Mouse (Mus musculus): ENCODE data around the gene Ifna1.
"Not testable (repeated sequence)": the region's sequence is repeated elsewhere in the genome, so short reads cannot be mapped to it uniquely, and the experiment has no call there.

The Ifna1 gene

DNA sequence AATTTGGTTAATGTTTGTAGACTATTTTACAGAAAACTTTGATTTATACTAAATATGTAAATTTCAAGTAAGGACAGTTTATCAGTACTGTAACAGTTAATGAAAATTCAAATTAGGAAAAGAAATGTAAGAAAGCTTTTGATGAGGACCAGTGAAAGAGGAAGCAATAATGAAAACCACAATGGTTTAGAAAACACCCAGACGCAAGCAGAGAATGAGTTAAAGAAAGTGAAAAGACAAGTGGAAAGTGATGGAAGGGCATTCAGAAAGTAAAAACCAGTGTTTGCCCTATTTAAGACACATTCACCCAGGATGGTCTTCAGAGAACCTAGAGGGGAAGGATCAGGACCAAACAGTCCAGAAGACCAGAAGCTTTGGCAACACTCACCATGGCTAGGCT lies at the start of gene Ifna1:
Ifna1 (plus strand) TSS at position 390 of the 400 bp plus-strand sequence.
- DNase-seq (ENCODE audit: low read depth, low spot score): no peak

DNA sequence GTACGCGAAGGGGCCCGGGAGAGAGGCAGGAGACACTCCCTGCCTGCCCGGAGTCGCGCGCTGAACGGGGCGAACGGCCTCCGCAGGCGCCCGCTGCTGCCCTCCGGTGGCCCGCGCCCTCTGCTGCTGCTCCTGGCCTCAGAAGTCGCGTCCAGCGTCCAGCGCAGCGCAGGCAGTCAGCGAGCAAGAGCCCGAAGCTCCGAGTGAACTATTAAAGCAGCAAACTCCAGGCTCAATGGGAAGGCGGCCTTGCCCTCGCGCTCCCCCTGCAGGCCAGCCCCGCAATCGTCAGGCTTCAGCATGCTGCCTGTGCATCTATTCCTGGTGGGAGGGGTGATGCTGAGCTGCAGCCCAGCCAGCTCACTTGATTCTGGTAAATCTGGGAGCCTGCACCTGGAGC lies 46.9 kb upstream of the Ifna1 start, which contains the start of gene Gm13287:
Gm13287 (plus strand) TSS at position 301 of the 400 bp plus-strand sequence.
- not testable (repeated sequence) for DNase-seq (ENCODE audit: low read depth, low spot score)

DNA sequence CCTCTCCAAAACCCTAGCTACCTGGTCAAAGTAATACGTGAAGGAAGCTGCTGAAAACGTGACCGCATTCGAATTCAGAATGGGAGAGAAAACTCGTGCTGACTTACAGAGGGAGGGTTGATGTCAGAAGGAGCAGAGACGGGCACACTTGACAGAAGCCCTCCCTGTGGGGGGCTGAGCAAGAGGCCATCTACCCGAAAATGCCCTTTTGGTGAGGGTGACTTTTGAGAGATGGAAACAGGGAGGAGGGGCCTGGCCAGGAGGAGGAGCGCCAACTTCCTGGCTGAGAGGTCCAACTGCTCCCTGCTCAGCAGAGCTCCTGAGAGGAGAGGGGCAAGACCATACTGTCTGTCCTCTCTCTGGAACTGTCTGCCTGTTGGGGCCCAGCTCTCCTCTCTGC lies 44.7 kb upstream of the Ifna1 start, which contains the start of gene Gm13288:
Gm13288 (plus strand) TSS at position 301 of the 400 bp plus-strand sequence.
- not testable (repeated sequence) for DNase-seq (ENCODE audit: low read depth, low spot score)

DNA sequence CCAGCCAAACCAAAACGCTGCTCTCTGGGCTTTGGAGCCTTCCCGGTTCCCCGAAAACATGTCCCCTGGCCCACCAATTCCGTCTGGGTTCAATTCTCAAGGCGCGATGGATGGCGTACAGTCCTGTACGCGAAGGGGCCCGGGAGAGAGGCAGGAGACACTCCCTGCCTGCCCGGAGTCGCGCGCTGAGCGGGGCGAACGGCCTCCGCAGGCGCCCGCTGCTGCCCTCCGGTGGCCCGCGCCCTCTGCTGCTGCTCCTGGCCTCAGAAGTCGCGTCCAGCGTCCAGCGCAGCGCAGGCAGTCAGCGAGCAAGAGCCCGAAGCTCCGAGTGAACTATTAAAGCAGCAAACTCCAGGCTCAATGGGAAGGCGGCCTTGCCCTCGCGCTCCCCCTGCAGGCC lies 44.1 kb upstream of the Ifna1 start:
- not testable (repeated sequence) for DNase-seq (ENCODE audit: low read depth, low spot score)

DNA sequence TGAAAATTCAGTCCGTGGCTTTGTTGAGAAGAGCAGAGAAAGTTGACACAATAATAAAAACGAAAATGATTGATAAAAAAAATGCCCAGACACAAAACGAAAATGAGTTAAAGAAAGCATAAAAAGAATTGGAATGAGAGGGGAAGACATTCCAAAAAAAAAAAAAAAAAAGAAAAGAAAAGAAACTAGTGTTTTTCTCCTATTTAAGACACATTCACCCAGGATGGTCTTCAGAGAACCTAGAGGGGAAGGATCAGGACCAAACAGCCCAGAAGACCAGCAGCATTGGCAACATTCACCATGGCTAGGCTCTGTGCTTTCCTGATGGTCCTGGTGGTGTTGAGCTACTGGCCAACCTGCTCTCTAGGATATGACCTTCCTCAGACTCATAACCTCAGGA lies 34.0 kb upstream of the Ifna1 start, which contains the start of gene Ifna7:
Ifna7 (plus strand) TSS at position 301 of the 400 bp plus-strand sequence.
- no peak for DNase-seq (ENCODE audit: low read depth, low spot score)

DNA sequence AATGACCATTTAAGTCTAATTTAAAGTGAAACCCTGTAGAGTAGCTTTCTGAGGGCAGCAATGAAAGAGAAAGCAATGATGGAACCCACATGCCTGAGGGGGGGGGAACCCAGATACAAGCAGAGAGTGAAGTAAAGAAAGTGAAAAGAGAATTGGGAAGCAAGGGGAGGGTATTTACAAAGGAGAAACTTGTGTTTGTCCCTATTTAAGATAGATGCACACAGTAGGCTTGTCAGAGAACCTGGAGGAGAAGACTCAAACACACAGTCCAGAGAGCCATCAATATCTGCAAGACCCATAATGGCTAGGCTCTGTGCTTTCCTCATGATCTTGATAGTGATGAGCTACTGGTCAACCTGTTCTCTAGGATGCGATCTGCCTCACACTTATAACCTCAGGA lies 30.2 kb upstream of the Ifna1 start, which contains the start of gene Ifna11:
Ifna11 (plus strand) TSS at position 301 of the 400 bp plus-strand sequence.
- no peak for DNase-seq (ENCODE audit: low read depth, low spot score)

DNA sequence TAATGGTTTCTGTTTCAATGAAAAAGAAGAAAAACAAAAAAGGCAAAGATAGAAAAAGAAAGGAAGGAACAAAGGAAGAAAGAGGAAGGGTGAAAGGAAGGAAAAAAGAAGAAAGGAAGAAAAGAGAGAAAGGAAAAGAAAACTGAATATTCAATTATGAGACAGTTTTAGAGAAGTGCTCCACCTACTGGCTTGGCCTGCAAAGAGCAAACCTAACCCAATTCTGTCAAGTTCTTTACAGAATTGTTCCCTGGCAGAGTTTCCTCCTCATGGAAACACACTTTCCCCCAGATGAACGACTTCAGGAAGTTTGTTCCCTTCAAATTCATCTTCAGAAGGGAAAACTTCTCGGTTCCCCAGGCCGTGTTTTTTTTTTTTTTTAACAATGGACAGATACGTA lies 26.9 kb upstream of the Ifna1 start:
- no peak for DNase-seq (ENCODE audit: low read depth, low spot score)

DNA sequence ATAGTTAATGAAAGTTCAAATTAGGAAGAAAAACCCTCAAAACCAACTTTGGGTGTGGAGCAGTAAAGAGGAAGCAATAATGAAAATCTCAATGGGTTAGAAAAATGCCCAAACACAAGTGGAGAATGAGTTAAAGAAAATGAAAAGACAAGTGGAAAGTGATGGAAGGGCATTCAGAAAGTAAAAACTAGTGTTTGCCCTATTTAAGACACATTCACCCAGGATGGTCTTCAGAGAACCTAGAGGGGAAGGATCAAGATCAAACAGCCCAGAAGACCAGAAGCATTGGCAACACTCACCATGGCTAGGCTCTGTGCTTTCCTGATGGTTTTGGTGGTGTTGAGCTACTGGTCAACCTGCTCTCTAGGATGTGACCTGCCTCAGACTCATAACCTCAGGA lies 22.8 kb upstream of the Ifna1 start, which contains the start of gene Ifna6:
Ifna6 (plus strand) TSS at position 301 of the 400 bp plus-strand sequence.
- not testable (repeated sequence) for DNase-seq (ENCODE audit: low read depth, low spot score)

DNA sequence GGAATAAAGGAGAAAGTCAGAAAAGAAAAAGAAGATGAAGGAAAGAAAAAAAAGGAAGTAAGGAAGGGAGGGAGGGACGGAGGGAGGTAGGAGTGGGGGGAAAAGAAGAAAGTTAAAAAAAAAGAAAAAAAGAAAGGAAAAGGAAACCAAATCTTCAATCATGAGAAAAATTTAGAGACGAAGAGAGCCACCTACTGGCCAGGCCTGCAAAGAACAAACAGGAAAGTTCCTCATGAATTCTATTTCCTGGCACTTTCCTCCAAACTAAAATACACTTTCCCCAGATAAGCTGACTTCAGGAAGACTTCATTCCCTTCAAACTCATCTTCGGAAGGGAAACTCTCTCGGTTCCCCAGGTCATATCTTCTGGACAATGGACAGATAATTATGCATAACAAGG lies 19.4 kb upstream of the Ifna1 start:
- DNase-seq (ENCODE audit: low read depth, low spot score): no peak

DNA sequence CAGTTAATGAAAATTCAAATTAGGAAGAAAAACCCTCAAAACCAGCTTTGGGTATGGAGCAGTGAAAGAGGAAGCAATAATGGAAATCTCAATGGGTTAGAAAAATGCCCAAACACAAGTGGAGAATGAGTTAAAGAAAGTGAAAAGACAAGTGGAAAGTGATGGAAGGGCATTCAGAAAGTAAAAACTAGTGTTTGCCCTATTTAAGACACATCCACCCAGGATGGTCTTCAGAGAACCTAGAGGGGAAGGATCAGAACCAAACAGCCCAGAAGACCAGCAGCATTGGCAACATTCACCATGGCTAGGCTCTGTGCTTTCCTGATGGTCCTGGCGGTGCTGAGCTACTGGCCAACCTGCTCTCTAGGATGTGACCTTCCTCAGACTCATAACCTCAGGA lies 14.7 kb upstream of the Ifna1 start, which contains the start of gene Ifna5:
Ifna5 (plus strand) TSS at position 301 of the 400 bp plus-strand sequence.
- DNase-seq (ENCODE audit: low read depth, low spot score): not testable (repeated sequence)

DNA sequence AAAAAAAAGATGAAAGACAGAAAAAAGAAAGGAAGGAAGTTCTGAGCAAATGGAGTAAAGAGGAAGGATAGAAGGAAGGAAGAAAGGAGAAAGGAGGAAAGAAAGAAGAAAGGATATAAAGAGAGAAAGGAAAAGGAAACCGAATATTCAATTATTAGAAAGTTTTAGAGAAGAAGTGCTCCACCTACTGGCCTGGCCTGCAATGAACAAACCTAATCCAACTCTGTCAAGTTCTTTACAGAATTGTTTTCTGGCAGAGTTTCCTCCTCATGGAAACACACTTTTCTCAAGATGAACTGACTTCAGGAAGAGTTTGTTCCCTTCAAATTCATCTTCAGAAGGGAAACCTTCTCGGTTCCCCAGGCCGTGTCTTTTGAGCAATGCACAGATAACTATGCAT lies 11.1 kb upstream of the Ifna1 start:
- DNase-seq (ENCODE audit: low read depth, low spot score): no peak

DNA sequence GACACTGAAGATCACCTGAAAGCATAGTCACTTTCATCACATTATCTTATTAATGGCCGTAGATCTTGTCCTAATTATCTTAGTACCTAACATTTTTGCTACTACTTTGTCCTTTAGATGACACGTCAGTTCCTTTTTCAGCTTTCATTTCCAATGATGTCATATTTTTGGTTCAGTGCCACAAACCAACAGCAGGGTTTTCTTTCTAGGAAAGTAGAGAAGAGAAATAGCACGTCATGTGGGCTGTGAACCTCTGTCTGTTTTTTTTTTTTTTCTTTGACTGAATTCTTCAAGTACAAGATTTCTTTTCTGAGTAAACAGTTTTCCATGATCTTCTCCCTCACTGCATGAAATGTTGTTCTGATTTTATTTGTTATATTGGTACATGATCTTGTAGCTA lies 9.8 kb upstream of the Ifna1 start:
- no peak for DNase-seq (ENCODE audit: low read depth, low spot score)

DNA sequence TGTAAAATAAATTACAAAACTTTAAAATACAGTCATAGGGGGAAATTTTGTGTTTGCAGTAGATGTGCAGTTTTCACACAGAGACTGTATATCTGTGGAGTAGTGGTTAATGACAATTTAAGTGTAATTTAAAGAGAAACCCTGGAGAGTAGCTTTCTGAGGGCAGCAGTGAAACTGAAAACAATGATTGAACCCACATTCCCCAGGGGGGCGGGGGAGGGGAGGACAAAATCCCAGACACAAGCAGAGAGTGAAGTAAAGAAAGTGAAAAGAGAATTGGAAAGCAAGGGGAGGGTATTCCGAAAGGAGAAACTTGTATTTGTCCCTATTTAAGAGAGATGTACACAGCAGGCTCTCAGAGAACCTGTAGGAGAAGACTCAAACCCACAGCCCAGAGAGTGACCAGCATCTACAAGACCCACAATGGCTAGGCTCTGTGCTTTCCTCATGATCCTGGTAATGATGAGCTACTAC lies 8.4 kb upstream of the Ifna1 start, which contains the start of gene Ifna4:
Ifna4 (plus strand) TSS at position 424 of the 474 bp plus-strand sequence.
- DNase-seq (ENCODE audit: low read depth, low spot score): no peak

DNA sequence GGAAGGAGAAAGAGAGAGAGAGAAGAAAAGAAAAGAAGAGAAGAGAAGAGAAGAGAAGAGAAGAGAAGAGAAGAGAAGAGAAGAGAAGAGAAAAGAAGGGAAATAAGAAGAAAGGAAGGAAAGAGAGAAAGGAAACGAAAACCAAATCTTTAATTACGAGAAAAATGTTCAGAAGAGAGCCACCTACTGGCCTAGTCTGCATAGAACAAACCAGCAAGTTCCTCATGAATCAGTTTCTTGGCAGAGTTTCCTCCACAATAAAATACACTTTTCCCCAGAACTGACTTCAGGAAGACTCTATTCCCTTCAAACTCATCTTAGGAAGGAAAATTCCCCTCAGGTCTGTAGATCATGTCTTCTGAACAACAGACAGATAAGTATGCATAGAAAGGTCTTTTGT lies 4.6 kb upstream of the Ifna1 start:
- no peak for DNase-seq (ENCODE audit: low read depth, low spot score)

DNA sequence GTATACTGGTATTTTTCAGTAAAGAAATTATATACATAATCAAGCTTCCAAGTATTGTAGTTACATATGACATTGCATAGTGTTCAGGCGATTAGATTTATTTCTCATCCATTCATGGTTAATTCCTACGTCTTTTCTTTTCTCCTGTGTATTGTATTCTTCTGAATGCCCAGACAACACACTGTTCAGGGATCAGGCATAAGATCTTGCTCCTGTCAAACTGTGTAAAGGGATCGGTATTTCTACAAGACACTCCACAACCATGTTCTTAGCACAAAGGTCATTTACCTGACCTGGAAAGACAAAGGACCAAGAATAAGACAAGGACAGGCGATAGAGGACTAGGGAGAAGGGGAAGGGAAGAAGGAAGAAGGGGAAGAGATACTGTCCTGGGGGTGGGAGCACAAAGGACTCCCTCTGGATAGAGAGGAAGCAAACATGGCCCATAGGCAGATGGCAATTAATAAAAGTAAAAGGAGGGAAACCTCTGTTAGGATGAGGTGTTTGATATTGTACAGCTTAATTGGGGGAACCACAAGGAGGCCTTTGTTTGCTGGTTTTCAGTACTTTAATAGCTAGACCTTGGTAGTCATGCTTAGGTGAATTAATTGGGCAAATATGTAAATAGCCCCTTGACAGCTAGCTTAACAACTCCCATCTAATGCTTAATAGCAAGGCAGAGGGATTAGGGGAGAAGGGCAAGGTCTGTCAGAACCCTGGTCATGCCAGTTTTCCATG lies 1.3 kb downstream of the Ifna1 start:
- no peak for DNase-seq (ENCODE audit: low read depth, low spot score)

DNA sequence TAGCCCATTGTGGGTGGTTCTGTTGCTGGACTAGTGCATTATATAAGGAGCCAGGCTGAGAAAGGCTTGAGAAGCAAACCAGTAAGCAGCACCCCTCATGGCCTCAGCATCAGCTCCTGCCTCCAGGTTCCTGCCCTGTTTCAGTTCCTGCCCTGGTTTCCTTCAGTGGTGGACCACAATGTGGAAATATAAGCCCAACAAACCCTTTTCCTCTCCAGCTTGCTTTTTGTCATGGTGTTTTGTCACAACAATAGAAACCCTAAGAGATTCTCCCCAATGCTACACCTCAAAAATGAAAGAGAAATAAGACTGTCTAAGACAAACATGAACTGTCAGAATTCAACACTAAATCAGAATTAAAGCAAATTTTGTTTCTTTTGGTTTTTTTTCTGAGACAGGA lies 9.3 kb downstream of the Ifna1 start:
- DNase-seq (ENCODE audit: low read depth, low spot score): no peak

DNA sequence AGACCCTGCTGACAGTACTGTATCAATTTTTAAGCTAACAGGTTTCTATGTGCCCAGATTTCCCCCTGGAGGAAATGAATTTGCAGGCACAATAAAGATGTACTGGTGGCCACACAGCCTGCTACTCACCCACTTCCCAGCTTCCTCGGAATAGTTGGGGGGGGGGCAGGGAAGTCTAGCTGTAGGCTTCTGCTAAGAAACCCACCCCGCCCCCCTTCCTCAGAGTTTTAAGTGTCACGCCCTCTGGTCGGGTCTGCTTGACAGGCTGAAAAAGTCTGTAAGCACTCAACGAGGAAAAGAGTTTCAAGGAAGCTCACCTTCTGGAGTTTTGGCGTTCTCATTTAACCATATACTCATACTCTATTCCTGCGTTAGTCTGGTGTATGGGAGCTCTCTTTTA lies 13.4 kb downstream of the Ifna1 start:
- DNase-seq (ENCODE audit: low read depth, low spot score): no peak

DNA sequence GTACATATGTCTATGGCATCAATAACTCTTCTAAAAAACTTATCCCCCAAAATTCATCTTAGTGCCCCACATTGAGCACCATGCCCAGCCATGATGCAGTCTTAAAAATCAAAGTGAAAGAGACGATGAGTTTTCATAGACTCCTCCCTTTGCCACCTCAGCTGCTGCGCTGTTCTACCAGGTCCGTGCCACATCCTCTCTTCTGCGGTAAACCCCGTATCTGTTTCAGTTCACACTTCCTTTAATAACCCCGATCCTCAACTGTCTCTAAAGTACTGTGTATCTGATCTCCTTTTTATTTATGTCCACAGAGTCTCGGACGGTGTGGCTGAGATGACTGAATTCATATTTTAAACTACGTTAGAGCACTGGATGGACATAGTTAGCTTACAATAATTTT lies 14.7 kb downstream of the Ifna1 start:
- DNase-seq (ENCODE audit: low read depth, low spot score): no peak

DNA sequence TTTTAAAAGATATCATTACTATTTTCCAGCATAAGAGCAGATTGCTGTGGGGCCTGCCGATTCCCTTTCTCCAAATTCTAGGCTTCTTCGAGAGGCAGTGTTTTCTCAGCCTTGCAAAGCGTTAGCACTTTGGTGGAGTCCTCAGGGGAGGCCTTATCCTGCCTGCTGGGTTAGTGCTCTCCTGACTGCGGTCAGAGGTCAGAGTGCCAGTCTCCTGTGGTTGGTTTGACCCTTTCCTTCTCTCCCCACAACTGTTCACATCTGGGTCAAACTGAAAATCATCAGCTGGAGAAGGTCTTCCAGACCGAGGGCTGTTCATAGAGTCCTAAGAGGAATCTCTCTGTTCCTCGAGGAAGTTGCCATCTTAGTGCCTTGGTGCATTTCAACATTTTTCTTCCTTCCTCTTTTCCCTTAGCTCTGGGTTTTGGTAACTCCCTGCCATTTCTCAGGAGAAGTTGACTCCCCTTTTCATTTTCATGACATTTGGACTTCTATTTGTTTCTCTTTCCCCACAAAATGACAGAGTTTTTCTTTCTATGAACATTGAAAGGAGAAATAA lies 15.2 kb downstream of the Ifna1 start:
- no peak for DNase-seq (ENCODE audit: low read depth, low spot score)

DNA sequence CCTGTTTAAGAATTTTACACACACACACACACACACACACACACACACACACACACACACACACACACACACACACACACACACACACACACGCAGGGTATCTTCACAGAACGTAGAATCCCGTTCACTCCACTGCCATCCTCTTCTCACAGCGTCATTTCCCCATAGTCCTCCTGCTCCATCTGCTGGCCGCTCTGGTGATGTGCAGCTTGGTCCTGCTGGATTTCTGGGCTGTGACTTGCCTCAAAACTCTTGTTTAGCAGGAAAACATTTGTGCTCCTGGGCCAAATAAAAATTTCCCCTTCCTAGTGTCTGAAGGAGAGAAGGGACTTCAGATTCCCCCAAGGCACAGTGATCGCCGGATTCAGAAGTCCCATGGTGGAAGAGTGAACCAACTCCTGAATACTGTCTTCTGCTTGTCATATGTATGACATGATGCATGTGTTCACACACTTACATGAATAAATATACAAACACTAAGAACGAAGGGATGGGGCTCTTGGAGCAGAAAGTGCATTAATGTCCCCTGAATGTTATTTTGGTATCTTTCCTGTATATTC lies 17.6 kb downstream of the Ifna1 start:
- no peak for DNase-seq (ENCODE audit: low read depth, low spot score)

DNA sequence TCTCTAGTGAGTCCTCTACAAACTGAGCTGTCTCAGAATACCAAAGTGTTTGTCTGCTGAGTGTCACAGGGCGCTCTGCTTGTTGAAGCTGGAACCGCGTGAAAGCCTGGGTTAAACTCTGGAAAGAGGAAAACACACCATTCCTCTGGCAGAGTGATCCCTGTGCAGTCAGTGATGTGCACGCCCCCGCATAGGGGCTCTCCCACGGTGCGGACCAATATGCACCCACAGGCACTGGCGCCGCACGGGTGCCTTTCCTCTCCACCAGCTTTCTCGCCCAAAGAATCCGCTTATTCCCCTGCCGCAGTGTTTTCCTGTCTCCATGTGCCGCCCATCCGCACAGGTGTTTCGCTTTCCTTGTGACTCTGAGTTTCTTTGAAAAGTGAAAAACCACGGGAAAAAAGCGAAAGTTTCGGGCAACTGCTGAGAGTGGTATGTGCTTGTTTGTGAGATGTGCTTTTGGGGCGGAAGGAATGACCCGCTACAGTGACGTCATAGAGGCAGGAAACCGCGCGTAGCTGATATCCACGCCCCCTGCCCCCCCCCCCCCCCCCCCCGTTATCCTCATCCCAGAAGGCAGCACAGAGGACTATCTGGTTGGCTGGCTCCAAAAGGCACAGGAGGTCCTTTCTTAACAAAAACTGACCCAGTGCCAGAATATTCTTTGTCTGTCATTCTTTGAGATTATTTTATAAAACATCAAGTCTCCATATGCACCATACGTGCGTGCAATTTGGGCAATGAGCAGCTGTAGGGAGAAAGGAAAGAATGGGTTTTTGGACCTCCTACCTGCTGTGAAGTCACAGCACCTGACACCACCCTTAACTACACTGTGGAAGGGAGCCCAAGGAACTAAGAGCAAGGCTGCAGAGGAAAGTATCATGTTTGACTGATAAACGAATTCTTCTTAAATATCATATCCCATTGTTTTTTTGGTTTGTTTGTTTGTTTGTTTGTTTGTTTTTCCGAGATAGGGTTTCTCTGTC lies 18.3 kb downstream of the Ifna1 start:
- DNase-seq (ENCODE audit: low read depth, low spot score): no peak

Data from brain, embryonic 18.5 days (tissue).